Mouse (Mus musculus): ENCODE measurements around the gene Trhde. TPM values are rescaled to one million over a fixed set of nuclear protein-coding genes. Genes with fewer than 3 reads are reported as not detected.

Trhde gene
- total RNA-seq, 2 experiments from 2014 or later: 1.3 to 1.5 TPM

GRCm38 (mm10) chr10:114737581-114737980 lies 64.5 kb downstream of the Trhde start:
- no peak for DNase-seq (ENCODE audit: low spot score in 2 of 2)

DNA sequence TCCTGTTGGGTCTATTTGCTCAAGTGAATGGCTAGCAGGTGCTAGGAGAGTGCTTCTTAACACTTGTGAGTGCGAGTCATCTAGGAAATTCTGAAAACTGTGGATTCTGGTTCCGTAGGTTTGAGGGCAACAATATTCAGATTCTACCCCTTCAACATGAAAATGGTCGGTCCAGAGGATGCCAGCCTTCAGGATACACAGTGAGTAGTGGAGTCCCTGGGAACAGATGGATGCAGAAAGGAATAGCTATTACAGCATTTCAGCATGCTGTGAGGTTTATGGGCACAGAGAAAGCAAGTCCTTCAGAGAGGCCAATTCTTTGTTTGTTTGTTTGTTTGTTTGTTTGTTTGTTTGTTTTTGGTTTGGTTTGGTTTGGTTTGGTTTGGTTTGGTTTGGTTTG lies 65.7 kb downstream of the Trhde start:
- DNase-seq (ENCODE audit: low spot score in 2 of 2): no peak

DNA sequence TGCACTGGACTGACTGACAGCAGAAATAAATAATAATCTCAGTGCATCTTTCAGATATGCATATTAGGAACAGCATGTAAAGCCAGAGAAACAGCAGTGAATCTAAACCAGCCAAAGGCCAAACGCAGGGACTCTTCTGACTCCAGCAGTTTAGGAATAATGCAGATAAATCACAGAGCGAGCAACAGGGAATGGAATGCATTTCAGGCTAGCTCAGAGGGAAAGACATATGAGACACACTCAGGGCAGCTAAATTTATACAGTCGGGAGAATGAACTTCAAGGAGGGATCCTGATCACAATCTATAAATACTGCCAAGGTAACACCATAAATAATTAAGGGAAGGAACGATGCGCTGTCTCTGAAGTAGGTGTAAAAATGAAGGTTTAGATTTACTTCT lies 66.4 kb downstream of the Trhde start:
- no peak for DNase-seq (ENCODE audit: low spot score in 2 of 2)

- DNase-seq (ENCODE audit: low spot score in 2 of 2): no peak
Measured at GRCm38 (mm10) chr10:114735111-114735510, 67.0 kb downstream of the Trhde start.

- DNase-seq (ENCODE audit: low spot score in 2 of 2): no peak
Measured at GRCm38 (mm10) chr10:114725591-114725990, 76.5 kb downstream of the Trhde start.

GRCm38 (mm10) chr10:114701791-114702190 lies 100.3 kb downstream of the Trhde start:
- DNase-seq (ENCODE audit: low spot score in 2 of 2): no peak

DNA sequence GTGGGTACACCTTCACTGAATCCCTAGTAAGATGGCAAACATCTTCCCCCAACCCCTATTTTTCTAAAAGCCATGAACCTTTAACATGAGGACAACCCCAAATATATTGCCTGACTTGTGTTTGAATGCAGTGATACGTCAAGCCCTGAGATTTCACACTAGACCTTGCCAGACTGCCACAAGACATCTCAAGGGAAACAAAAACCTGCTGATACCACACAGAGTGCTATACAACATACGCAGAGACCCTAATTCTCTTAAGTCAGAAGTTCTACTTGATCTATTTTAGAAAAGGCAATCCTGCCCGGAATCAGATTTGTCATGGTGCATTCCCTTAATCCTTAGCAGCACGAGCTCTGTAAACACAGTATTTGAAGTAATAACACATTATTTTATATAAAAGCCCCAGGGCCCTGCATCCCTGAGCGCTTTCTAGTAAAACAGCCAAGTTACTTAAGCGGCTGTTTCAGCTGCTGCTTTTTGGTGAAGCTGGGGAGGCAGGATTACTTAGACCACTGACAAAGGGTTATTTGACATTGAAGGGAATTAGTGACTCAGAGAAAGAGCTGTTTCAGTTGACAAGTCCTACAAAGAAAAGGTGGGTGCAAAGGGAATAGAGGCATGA lies 130.2 kb downstream of the Trhde start:
- DNase-seq (ENCODE audit: low spot score in 2 of 2): no peak

DNA sequence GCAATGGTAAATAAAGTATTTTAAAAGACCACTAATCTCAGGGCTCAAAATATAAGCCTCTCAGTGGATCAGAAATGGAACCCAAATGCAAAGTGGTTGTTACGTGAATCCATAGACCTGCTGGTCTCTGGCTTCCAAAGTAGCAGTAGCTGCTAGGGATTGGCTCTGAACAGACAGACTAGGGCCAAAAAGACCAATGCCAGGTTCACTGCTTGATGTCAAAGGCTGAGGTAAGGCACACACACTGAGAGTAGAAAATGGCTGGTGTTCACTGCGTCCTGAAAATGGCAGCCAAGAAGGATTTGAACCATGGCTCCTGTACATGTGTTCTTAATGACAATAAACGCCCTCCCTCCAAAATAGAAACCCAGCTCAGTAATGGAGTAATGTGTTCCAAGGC lies 209.1 kb downstream of the Trhde start:
- DNase-seq (ENCODE audit: low spot score in 2 of 2): no peak

- no peak for DNase-seq (ENCODE audit: low spot score in 2 of 2)
Measured at GRCm38 (mm10) chr10:114578926-114579325, 223.2 kb downstream of the Trhde start.

DNA sequence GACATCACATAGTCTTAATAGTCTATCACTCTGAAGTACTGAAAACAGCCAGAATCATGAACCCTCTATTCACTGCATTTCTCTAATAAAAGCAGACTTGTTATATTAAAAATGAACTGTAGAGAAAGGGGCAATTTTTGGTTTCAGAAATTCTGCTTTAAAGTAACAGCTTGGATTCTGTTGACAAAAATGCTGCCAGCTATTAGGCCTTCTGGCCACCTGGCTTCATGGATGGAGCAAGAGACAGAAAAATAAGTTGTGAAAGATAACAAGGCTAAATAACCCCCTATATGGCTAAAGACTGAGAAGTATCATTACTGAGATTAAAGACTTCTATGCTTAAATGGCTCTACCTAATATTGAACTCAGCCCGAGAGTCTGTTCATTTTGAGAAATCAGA lies 234.2 kb downstream of the Trhde start:
- no peak for DNase-seq (ENCODE audit: low spot score in 2 of 2)

DNA sequence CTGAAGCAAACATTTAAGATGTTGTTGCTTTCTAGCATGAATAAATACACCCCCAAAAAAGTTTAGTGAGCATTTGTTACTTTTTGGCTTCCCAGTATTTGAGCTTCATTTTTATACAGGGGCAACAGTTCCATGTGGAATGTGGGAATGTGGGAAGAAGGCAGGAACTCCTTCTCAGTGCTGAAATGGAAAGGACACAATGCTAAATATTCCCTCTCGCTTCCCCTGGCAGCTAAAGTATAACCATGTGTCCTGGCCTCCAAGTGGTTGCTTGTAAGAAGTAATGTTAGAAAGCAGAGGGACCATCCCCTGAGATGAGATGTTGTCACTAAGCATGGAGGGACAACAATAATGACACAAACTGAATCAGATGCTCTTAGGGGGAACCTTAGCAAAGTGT lies 292.9 kb downstream of the Trhde start:
- no peak for DNase-seq (ENCODE audit: low spot score in 2 of 2)

DNA sequence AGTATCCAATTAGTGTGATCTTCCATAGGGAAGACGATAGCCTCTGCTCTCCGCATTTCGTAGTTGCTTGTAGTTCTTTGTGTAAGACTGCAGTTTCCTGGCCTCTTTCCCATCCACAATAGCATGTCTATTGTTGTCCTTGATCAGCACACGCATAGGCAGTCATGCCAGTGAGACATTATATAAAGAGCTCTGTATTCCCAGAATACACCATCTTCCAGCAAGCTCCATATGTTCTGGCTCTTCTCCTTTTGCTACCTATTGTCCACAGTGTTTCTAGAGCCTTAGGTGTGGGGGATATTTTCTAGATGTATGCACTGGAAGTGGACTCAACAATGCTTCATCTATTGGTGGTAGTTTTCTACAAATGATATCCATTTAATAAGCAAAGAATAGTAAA lies 313.3 kb downstream of the Trhde start:
- no peak for DNase-seq (ENCODE audit: low spot score in 2 of 2)

DNA sequence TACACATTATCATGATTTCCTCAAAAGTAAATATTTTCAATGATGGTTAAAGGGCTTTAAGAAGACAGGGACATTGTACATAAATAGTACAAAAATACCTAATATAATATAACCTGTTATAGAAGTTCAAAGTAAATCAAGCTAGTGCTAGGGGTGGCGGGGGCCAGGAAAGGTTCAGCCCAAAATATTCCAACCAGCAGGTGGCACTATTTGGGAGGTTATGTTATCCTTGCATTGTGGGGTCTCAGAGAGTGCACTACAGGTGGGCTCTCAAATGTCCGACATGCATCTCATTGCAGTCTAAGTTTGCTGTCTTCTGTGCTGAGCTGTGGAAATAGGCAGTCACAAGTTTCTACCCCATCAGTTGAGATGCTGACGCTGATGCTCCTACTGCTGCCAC lies 346.5 kb downstream of the Trhde start:
- no peak for DNase-seq (ENCODE audit: low spot score in 2 of 2)

- DNase-seq (ENCODE audit: low spot score in 2 of 2): no peak
Measured at GRCm38 (mm10) chr10:114448116-114448515, 354.0 kb downstream of the Trhde start.

GRCm38 (mm10) chr10:114418956-114419530 lies 383.1 kb downstream of the Trhde start:
- no peak for DNase-seq (ENCODE audit: low spot score in 2 of 2)

DNA sequence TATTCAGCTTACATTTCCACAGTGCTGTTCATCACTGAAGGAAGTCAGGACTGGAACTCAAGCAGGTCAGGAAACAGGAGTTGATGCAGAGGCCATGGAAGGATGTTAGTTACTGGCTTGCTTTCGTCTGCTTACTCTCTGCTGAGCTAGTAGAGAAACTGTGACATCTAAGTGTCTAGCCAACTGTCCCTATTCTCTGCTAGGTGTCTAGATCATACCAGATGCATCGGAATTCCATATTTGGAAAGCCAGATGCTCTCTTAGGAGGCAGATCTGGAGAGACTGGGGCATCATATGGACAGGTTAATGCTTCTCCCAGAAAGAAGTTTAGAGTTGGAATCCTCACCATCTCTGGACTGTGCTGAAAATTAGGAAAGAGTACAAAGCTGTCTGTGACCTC lies 386.4 kb downstream of the Trhde start:
- no peak for DNase-seq (ENCODE audit: low spot score in 2 of 2)

DNA sequence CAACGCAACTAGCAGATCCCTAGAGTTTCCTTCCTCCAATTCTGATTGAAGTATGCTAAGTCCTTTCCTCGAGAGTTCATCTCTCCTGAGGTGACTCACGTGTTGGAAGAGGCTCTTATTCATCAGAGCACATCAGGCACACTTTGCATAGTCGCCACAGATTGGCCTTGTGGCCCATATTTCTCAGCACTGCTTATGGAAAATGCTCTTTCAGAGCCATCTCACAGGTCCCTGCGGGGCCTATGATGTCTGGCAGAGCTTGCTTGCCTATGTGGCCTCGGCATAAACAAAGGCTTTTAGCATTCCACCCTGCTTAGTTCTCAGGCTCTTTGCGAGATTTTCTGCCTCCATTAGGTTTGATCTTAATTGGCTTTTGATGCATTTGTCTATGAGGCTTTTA lies 396.8 kb downstream of the Trhde start:
- no peak for DNase-seq (ENCODE audit: low spot score in 2 of 2)

- DNase-seq (ENCODE audit: low spot score in 2 of 2): no peak
Measured at GRCm38 (mm10) chr10:114403795-114404194, 398.3 kb downstream of the Trhde start.

DNA sequence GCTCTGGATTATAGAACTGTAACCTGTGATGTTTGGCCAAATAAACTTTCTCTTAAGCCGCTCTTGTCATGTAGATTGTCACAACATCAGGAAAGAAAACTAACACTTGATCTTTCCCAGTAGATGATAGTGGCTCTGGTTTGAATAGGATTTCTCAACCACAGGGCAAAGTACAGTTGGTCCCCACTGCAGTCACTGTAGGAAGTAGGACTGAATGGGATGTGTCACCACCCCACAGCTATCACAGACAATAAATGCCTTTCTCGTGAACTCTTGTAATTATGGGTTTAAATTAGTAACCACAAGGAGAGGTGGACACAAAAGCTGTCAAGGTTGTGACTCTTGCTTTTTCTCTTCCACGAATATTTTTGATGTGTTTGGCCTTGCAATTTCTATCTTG lies 431.3 kb downstream of the Trhde start:
- DNase-seq (ENCODE audit: low spot score in 2 of 2): no peak

- no peak for DNase-seq (ENCODE audit: low spot score in 2 of 2)
Measured at GRCm38 (mm10) chr10:114363442-114363841, 438.7 kb downstream of the Trhde start.

- DNase-seq (ENCODE audit: low spot score in 2 of 2): no peak
Measured at GRCm38 (mm10) chr10:114362631-114363030, 439.5 kb downstream of the Trhde start.
